Mouse (Mus musculus): ENCODE results near the gene Avpi1. TPM values are rescaled to one million over a fixed set of nuclear protein-coding genes. Genes with fewer than 3 reads are reported as not detected.

Gene Avpi1
- total and polyA plus RNA-seq, 2 experiments from 2014 or later = 9.3 to 11.9 TPM

DNA sequence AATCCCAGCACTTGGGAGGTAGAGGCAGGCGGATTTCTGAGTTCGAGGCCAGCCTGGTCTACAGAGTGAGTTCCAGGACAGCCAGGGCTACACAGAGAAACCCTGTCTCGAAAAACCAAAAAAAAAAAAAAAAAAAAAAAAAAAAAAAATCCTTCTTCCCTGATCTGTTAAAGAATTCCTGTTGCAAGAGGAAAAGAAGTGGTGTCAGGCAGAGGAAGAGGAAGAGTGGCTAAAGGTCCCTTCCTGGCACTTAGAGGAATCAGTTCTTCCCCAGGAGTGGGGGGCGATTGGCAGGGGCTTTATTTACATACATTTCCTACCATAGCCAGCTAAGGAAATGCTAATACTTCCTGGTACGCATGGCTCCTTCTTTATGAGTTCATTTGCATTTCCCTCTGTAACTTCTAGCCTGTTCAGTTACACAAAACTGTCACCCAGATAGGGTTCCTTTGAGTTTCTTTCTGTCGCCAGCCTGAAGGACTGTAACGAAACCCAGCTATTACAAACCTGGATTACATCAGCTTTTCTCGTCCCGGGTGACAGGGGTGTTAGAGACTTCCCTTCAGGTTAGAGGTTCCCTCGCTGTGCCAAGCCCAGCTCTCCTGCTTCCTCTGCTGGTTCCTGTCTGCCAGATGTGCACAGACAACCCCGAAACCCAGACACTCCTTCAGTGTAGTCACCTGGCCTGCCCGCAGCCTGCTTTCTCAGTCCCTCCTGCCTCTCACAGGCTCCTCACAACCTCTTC is 28.8 kb upstream of the Avpi1 start:
- ATAC-seq (ENCODE audit: low FRiP score) = no peak
- Histone ChIP-seq H3K27ac (ENCODE audit: low read depth, low read length) (no peak overlapping the region), H3K4me3 (ENCODE audit: low read depth, low read length) (no peak overlapping the region), H3K4me2 (ENCODE audit: low read depth, low read length, poor library complexity, severe bottlenecking) (no peak overlapping the region), H3K9me3 (ENCODE audit: low read length) (no peaks in the 10 kb centered on the region), H3K9ac (replicated peaks; ENCODE audit: low read length, poor library complexity, severe bottlenecking) (no peak overlapping the region), H3K27me3 (ENCODE audit: insufficient read depth, low read length) (no peaks in the 10 kb centered on the region), H3K36me3 (ENCODE audit: insufficient read depth, low read length) (no peaks in the 10 kb centered on the region), H3K4me1 (ENCODE audit: insufficient read depth, low read length) (no peaks in the 10 kb centered on the region)
- 78% methylated on average over 12 of the region's 12 CpGs for WGBS
- DNase-seq (ENCODE audit: low spot score) = no peak
- no peak for TF ChIP-seq CTCF (IDR thresholded peaks at IDR 0.05)

DNA sequence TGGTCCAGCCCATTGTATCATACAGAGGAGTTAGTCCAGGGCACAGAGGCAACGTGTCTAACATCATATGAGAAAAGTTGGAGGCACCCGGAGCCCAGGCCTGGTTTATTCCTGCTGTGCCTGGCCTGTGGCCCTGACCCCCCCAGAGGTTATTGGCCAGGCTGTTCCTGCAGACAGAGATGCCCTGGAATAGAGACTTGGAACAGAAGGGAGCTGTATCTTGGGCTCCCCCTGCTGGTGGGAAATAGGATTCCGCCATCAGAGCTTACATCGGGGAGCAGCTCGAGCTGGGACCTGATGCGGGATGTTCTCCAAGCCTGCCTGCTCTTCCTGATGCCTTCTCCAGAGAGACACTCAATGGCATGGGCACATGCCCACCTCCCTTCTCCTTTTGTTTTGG is 23.1 kb upstream of the Avpi1 start:
- Histone ChIP-seq H3K9me3 (ENCODE audit: low read length) (no peaks in the 10 kb centered on the region), H3K4me1 (ENCODE audit: insufficient read depth, low read length) (no peaks in the 10 kb centered on the region), H3K4me3 (ENCODE audit: low read depth, low read length) (no peak overlapping the region), H3K36me3 (ENCODE audit: insufficient read depth, low read length) (no peaks in the 10 kb centered on the region), H3K4me2 (ENCODE audit: low read depth, low read length, poor library complexity, severe bottlenecking) (no peak overlapping the region), H3K27me3 (ENCODE audit: insufficient read depth, low read length) (peaks cover 4% of the 10 kb centered on the region; the same call in 1 of the 2 replicates), H3K27ac (ENCODE audit: low read depth, low read length) (no peak overlapping the region), H3K9ac (replicated peaks; ENCODE audit: low read length, poor library complexity, severe bottlenecking) (no peak overlapping the region)
- TF ChIP-seq CTCF (IDR thresholded peaks at IDR 0.05) = peak; percentile 89
- WGBS = 10% methylated on average over 6 of the region's 6 CpGs
- DNase-seq (ENCODE audit: low spot score) (peak; percentile 76), ATAC-seq (ENCODE audit: low FRiP score) (no peak)

DNA sequence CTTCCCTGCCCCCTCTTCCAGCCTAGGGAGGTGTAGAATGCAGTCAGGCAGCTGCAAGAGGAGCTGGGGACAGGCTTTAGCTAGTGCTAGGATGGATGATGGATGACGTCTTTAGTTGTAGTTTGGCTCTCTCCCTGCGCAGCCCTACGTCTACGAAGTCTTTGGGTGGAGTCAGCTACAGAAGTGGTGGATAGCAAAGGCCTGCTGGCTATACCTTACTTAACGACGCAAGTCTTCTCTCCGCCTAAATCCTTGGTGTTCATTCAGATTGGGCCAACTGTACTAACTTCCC is 19.7 kb upstream of the Avpi1 start:
- Histone ChIP-seq H3K4me3 (ENCODE audit: low read depth, low read length) (peak overlapping the region; percentile 58), H3K27ac (ENCODE audit: low read depth, low read length) (no peak overlapping the region), H3K36me3 (ENCODE audit: insufficient read depth, low read length) (no peaks in the 10 kb centered on the region), H3K9me3 (ENCODE audit: low read length) (no peaks in the 10 kb centered on the region), H3K27me3 (ENCODE audit: insufficient read depth, low read length) (peaks cover 4% of the 10 kb centered on the region; the same call in 1 of the 2 replicates), H3K9ac (replicated peaks; ENCODE audit: low read length, poor library complexity, severe bottlenecking) (peak overlapping the region; percentile 81), H3K4me1 (ENCODE audit: insufficient read depth, low read length) (no peaks in the 10 kb centered on the region), H3K4me2 (ENCODE audit: low read depth, low read length, poor library complexity, severe bottlenecking) (peak overlapping the region; percentile 82)
- DNase-seq (ENCODE audit: low spot score) (no peak), ATAC-seq (ENCODE audit: low FRiP score) (peak; percentile 17; the same call in 1 of the 2 replicates)
- 32% methylated on average over 7 of the region's 7 CpGs for WGBS
- no peak for TF ChIP-seq CTCF (IDR thresholded peaks at IDR 0.05)

DNA sequence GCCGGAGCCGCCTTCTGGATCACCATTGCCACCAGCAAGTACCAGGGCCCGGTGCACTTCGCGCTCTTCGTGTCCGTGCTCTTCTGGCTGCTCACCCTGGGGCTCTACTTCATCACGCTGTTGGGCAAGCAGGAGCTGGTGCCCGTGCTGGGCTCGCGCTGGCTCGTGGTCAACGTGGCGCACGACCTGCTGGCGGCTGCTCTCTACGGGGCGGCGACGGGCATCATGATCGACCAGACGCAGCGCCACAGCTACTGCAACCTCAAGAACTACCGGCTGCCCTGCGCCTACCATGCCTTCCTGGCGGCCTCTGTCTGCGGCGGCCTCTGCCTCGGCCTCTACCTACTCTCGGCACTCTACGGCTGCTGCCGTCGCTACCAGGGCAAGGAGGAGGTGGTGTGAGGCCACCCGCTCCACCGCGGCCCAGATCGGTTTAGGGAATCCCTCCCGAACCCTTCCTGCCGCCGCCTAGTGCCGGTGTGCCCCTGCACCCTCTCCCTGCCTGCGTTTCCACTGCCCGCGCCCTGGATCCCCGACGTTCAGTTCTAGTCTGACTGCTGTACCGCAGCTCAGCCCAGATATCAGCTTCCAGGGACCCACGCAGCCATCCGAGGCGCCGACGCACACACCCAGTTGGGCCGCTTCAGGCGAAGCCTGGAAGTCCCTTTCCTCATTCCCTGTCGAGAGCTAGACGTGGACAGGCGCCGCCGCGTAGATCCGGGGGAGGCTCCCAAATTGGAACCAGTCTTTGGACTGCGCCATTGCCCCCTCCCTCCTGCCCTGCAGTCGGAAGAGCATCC is 19.1 kb upstream of the Avpi1 start:
- peak overlapping the region; percentile 75 for H3K27ac ChIP-seq (ENCODE audit: low read depth, low read length)
- peak; percentile 47 for ATAC-seq (ENCODE audit: low FRiP score)
- 1% methylated on average over 61 of the region's 63 CpGs for WGBS

DNA sequence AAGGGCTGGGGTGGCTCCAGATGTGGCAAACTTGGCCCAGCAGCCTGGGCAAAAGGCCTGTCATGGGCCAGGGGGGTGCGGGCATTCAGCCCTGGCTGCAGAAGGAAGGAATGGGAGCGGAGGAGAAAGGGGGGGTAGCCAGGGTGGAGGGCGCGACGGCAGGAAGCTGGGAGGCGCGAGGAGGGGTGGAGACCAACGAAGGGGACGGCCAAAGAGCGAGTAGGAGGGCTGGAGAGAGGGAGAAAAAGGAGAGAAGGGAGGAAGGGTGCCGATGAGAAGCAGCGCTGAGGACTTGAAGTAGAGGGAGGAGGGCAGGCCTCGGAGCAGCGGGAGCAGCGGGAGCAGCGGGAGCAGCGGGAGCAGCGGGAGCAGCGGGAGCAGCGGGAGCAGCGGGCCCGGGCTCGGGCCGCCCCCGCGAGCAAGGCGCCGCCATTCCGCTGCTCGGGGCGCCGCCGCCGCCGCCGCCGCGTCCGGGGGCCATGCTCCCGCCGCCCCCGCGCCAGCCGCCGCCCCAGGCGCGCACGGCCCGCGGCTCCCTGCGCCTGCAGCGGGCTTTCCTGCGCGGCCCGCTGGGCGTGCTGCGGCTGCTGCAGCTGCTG is 18.4 kb upstream of the Avpi1 start, which contains the start of gene Marveld1:
Marveld1 (plus strand) TSS at position 231 of the 599 bp plus-strand sequence.
- no peaks in the 10 kb centered on the region for H3K9me3 ChIP-seq (ENCODE audit: low read length)
- TF ChIP-seq CTCF (IDR thresholded peaks at IDR 0.05) = no peak
- peaks cover 4% of the 10 kb centered on the region; the same call in 1 of the 2 replicates for H3K27me3 ChIP-seq (ENCODE audit: insufficient read depth, low read length)
- peak within 1 kb of the TSS; percentile 75 for H3K27ac ChIP-seq (ENCODE audit: low read depth, low read length)
- no peaks in the 10 kb centered on the region for H3K4me1 ChIP-seq (ENCODE audit: insufficient read depth, low read length)
- H3K36me3 ChIP-seq (ENCODE audit: insufficient read depth, low read length) = no peaks in the 10 kb centered on the region
- H3K4me2 ChIP-seq (ENCODE audit: low read depth, low read length, poor library complexity, severe bottlenecking) = peak within 1 kb of the TSS; percentile 82
- ATAC-seq (ENCODE audit: low FRiP score) (peak; percentile 59), DNase-seq (ENCODE audit: low spot score) (peak; percentile 46)
- H3K4me3 ChIP-seq (ENCODE audit: low read depth, low read length) = peak within 1 kb of the TSS; percentile 58
- WGBS = under 1% methylated on average over 14 of the region's 57 CpGs
- H3K9ac ChIP-seq (replicated peaks; ENCODE audit: low read length, poor library complexity, severe bottlenecking) = peak within 1 kb of the TSS; percentile 81

More for the DNA sequence above, 19.1 kb upstream of the Avpi1 start:
- TF ChIP-seq CTCF (IDR thresholded peaks at IDR 0.05) = no peak
- Histone ChIP-seq H3K4me1 (ENCODE audit: insufficient read depth, low read length) (no peaks in the 10 kb centered on the region), H3K9ac (replicated peaks; ENCODE audit: low read length, poor library complexity, severe bottlenecking) (peak overlapping the region; percentile 81), H3K4me3 (ENCODE audit: low read depth, low read length) (peak overlapping the region; percentile 58), H3K4me2 (ENCODE audit: low read depth, low read length, poor library complexity, severe bottlenecking) (peak overlapping the region; percentile 82), H3K27me3 (ENCODE audit: insufficient read depth, low read length) (peaks cover 4% of the 10 kb centered on the region; the same call in 1 of the 2 replicates), H3K36me3 (ENCODE audit: insufficient read depth, low read length) (no peaks in the 10 kb centered on the region), H3K9me3 (ENCODE audit: low read length) (no peaks in the 10 kb centered on the region)
- DNase-seq (ENCODE audit: low spot score) = peak; percentile 43

Measured in midbrain, postnatal 0 days (tissue).